Comparison of ENCODE assay signal across 8 mouse cellular contexts in genomic region chr11:103132576-103133455, GRCm38 (mm10). TPM values are rescaled to one million over a fixed set of nuclear protein-coding genes. Genes with fewer than 3 reads are reported as not detected.
DNase-seq lines count a peak whose midpoint lies in the region; ATAC-seq and TF ChIP-seq lines count a peak whose summit lies in the region.

No protein-coding gene starts in this region.

- no peaks in the 10 kb centered on the region for H3K4me1 ChIP-seq in bone marrow, adult 2 months (ENCODE audit: control insufficient read depth, insufficient read depth, low read length)
- H3K4me1 ChIP-seq in embryonic facial prominence, embryonic 15.5 days, result peaks cover 31% of the 10 kb centered on the region
- peaks cover 23% of the 10 kb centered on the region for H3K4me1 ChIP-seq in limb, embryonic 14.5 days (ENCODE audit: control insufficient read depth, insufficient read depth, low read length)
- H3K4me1 ChIP-seq in midbrain, postnatal 0 days (ENCODE audit: insufficient read depth, low read length), result 0 out of 2 replicates have a peak, but pooled peaks cover 7% of the 10 kb centered on the region

- no peaks in the 10 kb centered on the region for H3K9me3 ChIP-seq in embryonic facial prominence, embryonic 15.5 days (replicated peaks)
- no peaks in the 10 kb centered on the region for H3K9me3 ChIP-seq in limb, embryonic 14.5 days (ENCODE audit: control insufficient read depth, low read length)
- no peaks in the 10 kb centered on the region for H3K9me3 ChIP-seq in midbrain, postnatal 0 days (ENCODE audit: low read length)

- peak; percentile 100 for DNase-seq in 416B (ENCODE audit: low read depth)
- peak; percentile 100 for DNase-seq in heart, adult 8-10 months (ENCODE audit: low spot score)
- peak; percentile 100 for DNase-seq in kidney, adult 9 months
- peak; percentile 100 for DNase-seq in limb, embryonic 14.5 days (ENCODE audit: low spot score)
- DNase-seq in midbrain, postnatal 0 days (ENCODE audit: low spot score), result peak; percentile 100
- DNase-seq in spleen, postnatal 14 days (ENCODE audit: low spot score in 2 of 2), result peak; percentile 100

- H3K27ac ChIP-seq in bone marrow, adult 2 months (ENCODE audit: control insufficient read depth, insufficient read depth, low read depth, low read length, poor library complexity), result peak overlapping the region; percentile 98
- H3K27ac ChIP-seq in embryonic facial prominence, embryonic 15.5 days (replicated peaks), result peak overlapping the region; percentile 98
- peak overlapping the region; percentile 99 for H3K27ac ChIP-seq in limb, embryonic 14.5 days (replicated peaks; ENCODE audit: low read depth, low read length)
- peak overlapping the region; percentile 100 for H3K27ac ChIP-seq in midbrain, postnatal 0 days (ENCODE audit: low read depth, low read length)

- TF ChIP-seq CTCF in bone marrow, adult 2 months (IDR thresholded peaks at IDR 0.05; ENCODE audit: control insufficient read depth, insufficient read depth, low read length), result no peak
- no peak for TF ChIP-seq CTCF in midbrain, postnatal 0 days (IDR thresholded peaks at IDR 0.05)

- H3K4me3 ChIP-seq in bone marrow, adult 2 months (replicated peaks; ENCODE audit: control insufficient read depth, low read depth, low read length), result peak overlapping the region; percentile 94
- H3K4me3 ChIP-seq in embryonic facial prominence, embryonic 15.5 days (replicated peaks), result peak overlapping the region; percentile 80
- peak overlapping the region; percentile 100 for H3K4me3 ChIP-seq in limb, embryonic 14.5 days (replicated peaks; ENCODE audit: low read length)
- H3K4me3 ChIP-seq in midbrain, postnatal 0 days (ENCODE audit: low read depth, low read length), result peak overlapping the region; percentile 87

- no peaks in the 10 kb centered on the region for H3K36me3 ChIP-seq in embryonic facial prominence, embryonic 15.5 days
- no peaks in the 10 kb centered on the region for H3K36me3 ChIP-seq in limb, embryonic 14.5 days (ENCODE audit: control insufficient read depth, insufficient read depth, low read length)
- H3K36me3 ChIP-seq in midbrain, postnatal 0 days (ENCODE audit: insufficient read depth, low read length), result no peaks in the 10 kb centered on the region

- peak overlapping the region; percentile 98 for H3K9ac ChIP-seq in embryonic facial prominence, embryonic 15.5 days
- H3K9ac ChIP-seq in limb, embryonic 14.5 days (ENCODE audit: low read depth, low read length, severe bottlenecking), result peak overlapping the region; percentile 99
- H3K9ac ChIP-seq in midbrain, postnatal 0 days (replicated peaks; ENCODE audit: low read length, poor library complexity, severe bottlenecking), result peak overlapping the region; percentile 98

- H3K4me2 ChIP-seq in embryonic facial prominence, embryonic 15.5 days (replicated peaks), result peak overlapping the region; percentile 65
- H3K4me2 ChIP-seq in limb, embryonic 14.5 days (replicated peaks; ENCODE audit: low read depth, low read length, severe bottlenecking), result peak overlapping the region; percentile 78
- peak overlapping the region; percentile 65 for H3K4me2 ChIP-seq in midbrain, postnatal 0 days (ENCODE audit: low read depth, low read length, poor library complexity, severe bottlenecking)

- peak; percentile 93 for ATAC-seq in embryonic facial prominence, embryonic 15.5 days (ENCODE audit: insufficient number of reproducible peaks, low FRiP score, low TSS enrichment, low read depth)
- ATAC-seq in limb, embryonic 14.5 days (ENCODE audit: low FRiP score, low read depth), result peak; percentile 95
- ATAC-seq in midbrain, postnatal 0 days (ENCODE audit: low FRiP score), result peak; percentile 94

- WGBS in bone marrow, adult 2 months, result under 1% methylated on average over 58 of the region's 58 CpGs
- WGBS in embryonic facial prominence, embryonic 15.5 days, result under 1% methylated on average over 57 of the region's 58 CpGs
- under 1% methylated on average over 44 of the region's 58 CpGs for WGBS in limb, embryonic 14.5 days
- WGBS in midbrain, postnatal 0 days, result under 1% methylated on average over 46 of the region's 58 CpGs

- TF ChIP-seq POLR2A in bone marrow, adult 2 months (IDR thresholded peaks at IDR 0.05; ENCODE audit: borderline replicate concordance, control insufficient read depth, low read depth, low read length), result peak; percentile 92
- TF ChIP-seq POLR2A in limb, embryonic 14.5 days (IDR thresholded peaks at IDR 0.05; ENCODE audit: borderline replicate concordance, extremely low read depth, insufficient read depth, insufficient read length), result peak; percentile 75; the same call in 1 of the 2 replicates

- no peaks in the 10 kb centered on the region for H3K27me3 ChIP-seq in embryonic facial prominence, embryonic 15.5 days
- no peaks in the 10 kb centered on the region for H3K27me3 ChIP-seq in limb, embryonic 14.5 days (ENCODE audit: control insufficient read depth, insufficient read depth, low read length)
- no peaks in the 10 kb centered on the region for H3K27me3 ChIP-seq in midbrain, postnatal 0 days (ENCODE audit: insufficient read depth, low read length)

RNA-seq across cellular contexts. Expression of gene Hexim2, which starts 0.6 kb away (rescaled TPM):
- 2.8 and 5.7 TPM in 2 replicates for polyA plus RNA-seq in bone marrow, adult 2 months (2011; ENCODE audit: insufficient read depth, insufficient read length, low replicate concordance, missing spikeins)
- 14.0 and 14.1 TPM in 2 replicates for polyA plus RNA-seq in embryonic facial prominence, embryonic 15.5 days (2015; fragmentation: Nextera tagmentation; extraction: Ambion mirVana)
- 1 to 10 TPM; 1.2 to 2.0 (median 1.9) TPM for total RNA-seq in heart, adult 8-10 months (2022)
- polyA plus RNA-seq in limb, embryonic 14.5 days (2012; rRNA removed), result 9.4 and 10.8 TPM in 2 replicates
- polyA plus RNA-seq in limb, embryonic 14.5 days (2014; fragmentation: Nextera tagmentation; extraction: Ambion mirVana), result 8.6 and 11.1 TPM in 2 replicates
- 46.3 and 57.8 TPM in 2 replicates for total RNA-seq in midbrain, postnatal 0 days (2014; rRNA removed)
- 38.0 and 40.5 TPM in 2 replicates for polyA plus RNA-seq in midbrain, postnatal 0 days (2015; fragmentation: Nextera tagmentation; extraction: Ambion mirVana)

RNA-seq across cellular contexts. Expression of gene Hexim1, which starts 16.8 kb away (rescaled TPM):
- 14.0 and 21.8 TPM in 2 replicates for polyA plus RNA-seq in bone marrow, adult 2 months (2011; ENCODE audit: insufficient read depth, insufficient read length, low replicate concordance, missing spikeins)
- 5.9 and 6.1 TPM in 2 replicates for polyA plus RNA-seq in embryonic facial prominence, embryonic 15.5 days (2015; fragmentation: Nextera tagmentation; extraction: Ambion mirVana)
- 10 to 100 TPM; 15.9 to 18.6 (median 17.0) TPM for total RNA-seq in heart, adult 8-10 months (2022)
- 17.7 and 21.1 TPM in 2 replicates for polyA plus RNA-seq in limb, embryonic 14.5 days (2012; rRNA removed)
- 7.5 and 8.4 TPM in 2 replicates for polyA plus RNA-seq in limb, embryonic 14.5 days (2014; fragmentation: Nextera tagmentation; extraction: Ambion mirVana)
- total RNA-seq in midbrain, postnatal 0 days (2014; rRNA removed), result 15.5 and 19.1 TPM in 2 replicates
- 3.2 and 4.5 TPM in 2 replicates for polyA plus RNA-seq in midbrain, postnatal 0 days (2015; fragmentation: Nextera tagmentation; extraction: Ambion mirVana)

RNA-seq across cellular contexts. Expression of gene Acbd4, which starts 31.3 kb away (rescaled TPM):
- polyA plus RNA-seq in bone marrow, adult 2 months (2011; ENCODE audit: insufficient read depth, insufficient read length, low replicate concordance, missing spikeins), result 25.5 and 34.1 TPM in 2 replicates
- 23.4 and 27.9 TPM in 2 replicates for polyA plus RNA-seq in embryonic facial prominence, embryonic 15.5 days (2015; fragmentation: Nextera tagmentation; extraction: Ambion mirVana)
- total RNA-seq in heart, adult 8-10 months (2022), result 10 to 100 TPM; 24.1 to 39.8 (median 32.0) TPM
- polyA plus RNA-seq in limb, embryonic 14.5 days (2012; rRNA removed), result 11.2 and 14.2 TPM in 2 replicates
- 20.2 and 25.2 TPM in 2 replicates for polyA plus RNA-seq in limb, embryonic 14.5 days (2014; fragmentation: Nextera tagmentation; extraction: Ambion mirVana)
- total RNA-seq in midbrain, postnatal 0 days (2014; rRNA removed), result 21.8 and 22.9 TPM in 2 replicates
- 17.5 and 21.8 TPM in 2 replicates for polyA plus RNA-seq in midbrain, postnatal 0 days (2015; fragmentation: Nextera tagmentation; extraction: Ambion mirVana)

RNA-seq across cellular contexts. Expression of gene Plcd3, which starts 31.4 kb away (rescaled TPM):
- polyA plus RNA-seq in bone marrow, adult 2 months (2011; ENCODE audit: insufficient read depth, insufficient read length, low replicate concordance, missing spikeins), result 2.6 and 5.1 TPM in 2 replicates
- 7.6 and 9.0 TPM in 2 replicates for polyA plus RNA-seq in embryonic facial prominence, embryonic 15.5 days (2015; fragmentation: Nextera tagmentation; extraction: Ambion mirVana)
- total RNA-seq in heart, adult 8-10 months (2022), result 10 to 100 TPM; 10.7 to 19.1 (median 12.1) TPM
- 10.3 and 13.2 TPM in 2 replicates for polyA plus RNA-seq in limb, embryonic 14.5 days (2012; rRNA removed)
- polyA plus RNA-seq in limb, embryonic 14.5 days (2014; fragmentation: Nextera tagmentation; extraction: Ambion mirVana), result 3.8 and 4.9 TPM in 2 replicates
- total RNA-seq in midbrain, postnatal 0 days (2014; rRNA removed), result 9.4 and 9.7 TPM in 2 replicates
- polyA plus RNA-seq in midbrain, postnatal 0 days (2015; fragmentation: Nextera tagmentation; extraction: Ambion mirVana), result 4.7 and 4.9 TPM in 2 replicates

RNA-seq across cellular contexts. Expression of gene Fmnl1, which starts 38.1 kb away (rescaled TPM):
- 42.0 and 121 TPM in 2 replicates for polyA plus RNA-seq in bone marrow, adult 2 months (2011; ENCODE audit: insufficient read depth, insufficient read length, low replicate concordance, missing spikeins)
- polyA plus RNA-seq in embryonic facial prominence, embryonic 15.5 days (2015; fragmentation: Nextera tagmentation; extraction: Ambion mirVana), result 2.7 TPM in 2 replicates
- 10 to 100 TPM in 3 of 4 experiments, 1 to 10 TPM in 1; 9.3 to 20.1 (median 13.2) TPM for total RNA-seq in heart, adult 8-10 months (2022)
- polyA plus RNA-seq in limb, embryonic 14.5 days (2012; rRNA removed), result 3.7 and 3.8 TPM in 2 replicates
- 2.5 and 2.6 TPM in 2 replicates for polyA plus RNA-seq in limb, embryonic 14.5 days (2014; fragmentation: Nextera tagmentation; extraction: Ambion mirVana)
- total RNA-seq in midbrain, postnatal 0 days (2014; rRNA removed), result 12.0 and 14.3 TPM in 2 replicates
- polyA plus RNA-seq in midbrain, postnatal 0 days (2015; fragmentation: Nextera tagmentation; extraction: Ambion mirVana), result 7.3 and 9.5 TPM in 2 replicates

Comparison
In these comparisons a context has a peak if more than half of its experiments do, and no peak if none do; other contexts are left out.
1. Peak in every context shown above with its lines: DNase-seq, ATAC-seq, H3K4me3 ChIP-seq and H3K27ac ChIP-seq.